Mouse (Mus musculus): ENCODE results near the gene Nudt5. TPM values are rescaled to one million over a fixed set of nuclear protein-coding genes. Genes with fewer than 3 reads are reported as not detected.
A peak's percentile ranks its signal among the peaks of the same experiment; 100 is the strongest.
"Not testable (repeated sequence)": the region's sequence is repeated elsewhere in the genome, so short reads cannot be mapped to it uniquely, and the experiment has no call there.

Nudt5 gene
- 1 to 10 TPM; 3.4 to 4.6 TPM for total RNA-seq (2021)
- long read RNA-seq, experiment 1, partial matches to known transcripts, result 0 of 2 reads
- long read RNA-seq, experiment 1, other reads (novel, unspliced or antisense), result 2 of 2 reads
- long read RNA-seq, experiment 2, partial matches to known transcripts, result 0 of 4 reads
- long read RNA-seq, experiment 2, other reads (novel, unspliced or antisense), result 4 of 4 reads

DNA sequence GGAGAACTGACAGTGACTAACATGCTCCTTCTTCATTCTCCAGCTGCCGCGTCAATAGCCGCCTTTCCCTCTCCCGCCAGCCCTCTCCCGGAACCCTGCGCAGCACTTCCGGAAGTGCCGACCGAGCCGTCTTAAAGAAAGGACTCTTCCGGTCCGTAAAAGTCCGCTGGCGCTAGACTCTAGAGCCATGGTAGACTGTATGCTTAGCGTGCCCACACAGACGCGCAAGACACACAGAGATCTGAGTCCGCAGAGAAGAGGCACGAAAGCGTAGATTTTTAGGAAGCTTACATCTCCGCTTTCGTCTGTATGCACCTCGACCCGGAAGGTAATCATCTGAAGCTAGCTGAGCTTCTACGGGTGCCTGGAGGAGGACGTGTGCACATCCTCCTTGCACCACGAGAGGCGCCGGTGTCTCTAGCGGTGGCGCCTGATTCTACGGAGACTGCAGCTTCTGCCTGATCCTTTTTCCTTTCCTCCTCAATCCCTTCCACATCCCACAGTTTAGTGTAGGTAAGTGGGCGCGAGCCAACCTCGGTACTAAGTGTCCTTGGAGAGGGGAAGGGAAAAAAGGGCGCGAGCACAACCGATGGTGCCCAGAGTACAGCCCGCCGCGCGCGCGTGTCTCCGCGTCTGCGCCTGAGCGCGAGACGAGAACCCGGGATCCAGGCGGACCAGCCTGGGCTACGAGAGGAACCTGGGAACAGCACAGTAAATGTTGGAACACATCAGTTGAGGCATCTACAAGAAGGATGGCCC, at the start of gene Nudt5, which contains the start of gene Cdc123:
Gene Nudt5, plus strand, starts transcription at position 147 of the 759 bp plus-strand sequence.
Gene Cdc123, minus strand, starts transcription at position 292 of the 759 bp plus-strand sequence.
- peak; percentile 76 to 83 for DNase-seq
- intact Hi-C loops (cut with DNase I), result no loop called here

DNA sequence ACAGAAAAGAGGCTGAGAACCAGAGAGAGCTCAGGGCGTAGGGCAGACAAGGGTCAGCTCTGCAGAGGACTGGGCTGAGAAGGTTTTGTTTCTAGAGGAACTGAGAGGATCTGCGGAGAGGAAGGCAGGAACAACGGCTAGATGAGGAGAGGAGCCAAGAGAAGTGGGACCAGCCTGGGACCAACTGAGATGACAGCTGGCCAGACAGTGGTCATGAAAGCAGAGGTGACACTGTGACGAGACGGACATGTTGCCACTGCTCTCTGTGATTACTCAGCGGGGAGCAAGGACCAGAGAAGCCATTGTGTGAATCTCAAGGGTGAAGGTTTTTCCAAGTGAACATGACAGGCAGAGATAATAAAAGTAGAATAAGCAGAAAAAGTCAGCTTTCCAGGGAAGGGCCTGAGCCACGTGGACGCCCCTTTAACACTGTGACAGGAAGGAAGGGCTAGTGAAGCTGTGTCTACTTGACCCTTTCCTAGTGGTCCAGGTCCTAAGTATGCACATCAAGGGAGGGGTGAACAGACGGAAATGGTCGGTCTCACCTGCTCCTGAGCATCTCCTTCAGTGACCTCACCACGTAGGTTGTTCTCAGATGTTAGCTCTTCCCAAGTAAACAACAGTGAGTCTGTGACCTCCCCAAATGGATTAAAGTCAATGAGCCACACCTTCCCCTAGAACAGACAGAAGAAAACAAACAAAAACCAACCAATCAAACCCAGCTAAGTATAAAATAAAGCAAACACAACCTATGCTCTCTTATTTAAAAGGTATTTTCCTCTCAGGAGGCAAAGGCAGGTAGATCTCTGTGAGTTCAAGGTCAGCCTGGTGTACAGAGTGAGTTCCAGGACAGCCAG, 46.8 kb upstream of the Nudt5 start:
- no peak for DNase-seq

DNA sequence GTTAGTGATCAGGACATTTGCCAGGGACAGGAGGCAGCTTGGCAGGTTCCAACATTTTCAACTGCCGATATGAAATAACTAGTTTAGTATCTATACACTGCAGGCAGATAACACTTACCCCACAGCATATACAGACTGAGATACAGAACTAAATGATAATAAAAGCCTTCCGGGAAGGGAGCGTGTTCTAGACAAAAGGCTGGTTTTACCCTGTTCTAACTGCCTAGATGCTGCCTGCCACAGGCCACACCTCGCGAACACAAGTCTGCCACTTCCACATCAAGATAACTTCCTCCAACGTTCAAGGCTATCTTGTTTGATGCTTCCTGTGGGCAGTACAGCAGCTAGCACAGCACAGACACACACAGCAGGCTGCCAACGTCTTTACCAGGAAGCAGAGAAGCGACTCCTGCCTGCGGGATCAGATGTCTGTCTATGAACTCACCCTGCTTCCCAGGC, 43.6 kb upstream of the Nudt5 start:
- intact Hi-C loops (cut with DNase I), result no loop called here
- DNase-seq, result no peak

More for the DNA sequence above, 46.8 kb upstream of the Nudt5 start:
- intact Hi-C loops (cut with DNase I), result no loop called here

DNA sequence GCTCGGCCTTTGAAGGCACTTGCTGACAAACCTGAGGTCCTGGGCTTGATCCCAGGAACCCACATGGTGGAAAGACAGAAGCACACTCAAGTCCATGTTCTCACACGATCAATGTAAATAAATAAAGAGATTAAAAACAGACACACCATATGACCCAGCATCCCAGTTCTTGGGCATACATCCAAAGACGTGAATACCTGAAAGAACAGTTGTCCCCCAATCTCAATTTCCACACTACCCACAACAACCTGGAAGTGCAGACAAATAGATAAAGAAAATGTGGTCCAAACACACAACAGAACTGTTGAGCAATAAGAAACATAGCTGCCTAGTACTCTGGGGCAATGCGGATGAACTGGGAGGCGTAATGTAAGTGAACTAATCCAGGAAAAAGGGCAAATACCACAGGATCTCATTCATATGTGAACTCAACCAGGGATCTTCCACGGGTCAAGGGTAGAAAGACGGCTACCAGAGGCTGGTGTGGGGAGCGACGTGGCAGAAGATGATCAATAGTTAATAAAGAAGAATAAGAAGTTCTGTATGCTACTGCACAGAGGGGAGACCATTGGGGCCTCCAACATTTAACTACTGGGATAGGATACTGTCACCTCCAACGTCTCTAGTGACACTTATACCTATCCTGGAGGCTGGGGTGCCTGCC, 42.8 kb upstream of the Nudt5 start:
- DNase-seq, result no peak
- intact Hi-C loops (cut with DNase I), result no loop called here

DNA sequence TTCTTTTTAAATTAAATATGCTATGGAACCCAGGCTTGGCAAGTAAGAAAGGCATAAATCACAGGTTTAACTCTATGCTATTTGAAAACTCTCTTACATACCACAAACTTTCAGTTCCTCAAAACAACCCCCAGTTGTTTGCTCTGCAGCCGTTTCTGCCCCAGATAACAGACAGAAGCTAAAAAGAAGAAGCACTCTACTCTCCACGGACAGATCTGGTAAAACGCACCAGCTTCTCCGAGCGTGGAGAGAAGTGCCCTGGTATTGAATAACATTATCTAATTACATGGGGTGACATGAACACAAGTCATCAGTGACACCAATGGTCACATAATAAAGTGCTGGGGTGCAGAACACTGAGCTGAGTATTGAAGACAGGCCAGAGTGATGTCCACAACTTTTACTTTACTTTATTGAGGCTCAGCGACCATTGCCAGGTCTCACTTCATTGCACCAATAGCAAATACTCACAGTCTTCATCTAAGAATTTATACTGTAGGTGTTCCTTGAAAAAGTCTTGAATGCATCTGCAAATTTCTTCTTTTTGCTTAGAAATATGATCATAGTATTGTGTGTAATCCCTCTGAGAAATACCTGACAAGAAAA, 40.3 kb upstream of the Nudt5 start:
- intact Hi-C loops (cut with DNase I), result no loop called here
- no peak for DNase-seq

DNA sequence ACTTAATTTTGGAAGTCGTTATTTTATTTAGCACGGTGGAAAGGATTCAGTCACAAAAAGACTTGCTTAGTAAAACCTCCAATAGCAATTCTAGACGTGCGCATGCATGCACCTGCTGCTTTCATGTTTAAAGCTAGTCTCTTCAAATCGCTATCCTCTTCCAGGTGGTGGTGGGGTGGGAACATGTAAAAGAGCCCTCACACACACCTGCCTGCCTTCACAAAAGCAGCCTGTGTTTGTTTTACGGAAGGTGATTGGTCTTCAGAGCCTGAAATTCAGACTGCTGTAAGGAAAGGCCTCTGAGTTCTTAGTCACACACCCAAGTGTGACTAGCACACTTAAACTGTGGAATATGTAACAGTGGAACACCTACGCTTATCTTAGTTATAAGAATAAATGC, 39.6 kb upstream of the Nudt5 start:
- intact Hi-C loops (cut with DNase I), result no loop called here

DNA sequence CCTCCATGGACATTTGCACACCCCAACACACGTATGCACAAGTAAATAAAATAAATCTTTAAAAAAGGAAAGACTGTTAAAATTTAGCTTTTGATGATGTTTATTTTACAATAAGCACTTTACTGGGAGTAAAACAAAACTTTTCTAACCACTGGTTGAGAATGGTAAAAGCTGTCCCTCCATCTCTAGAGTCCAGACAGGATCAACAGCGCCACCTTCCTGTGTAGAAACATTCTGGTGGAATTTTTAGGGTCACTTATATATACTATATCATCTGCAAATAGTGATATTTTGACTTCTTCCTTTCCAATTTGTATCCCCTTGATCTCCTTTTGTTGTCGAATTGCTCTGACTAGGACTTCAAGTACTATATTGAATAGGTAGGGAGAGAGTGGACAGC, 38.6 kb upstream of the Nudt5 start:
- DNase-seq; intact Hi-C loops (cut with DNase I): not testable (repeated sequence)

More for the DNA sequence above, 39.6 kb upstream of the Nudt5 start:
- DNase-seq, result no peak

DNA sequence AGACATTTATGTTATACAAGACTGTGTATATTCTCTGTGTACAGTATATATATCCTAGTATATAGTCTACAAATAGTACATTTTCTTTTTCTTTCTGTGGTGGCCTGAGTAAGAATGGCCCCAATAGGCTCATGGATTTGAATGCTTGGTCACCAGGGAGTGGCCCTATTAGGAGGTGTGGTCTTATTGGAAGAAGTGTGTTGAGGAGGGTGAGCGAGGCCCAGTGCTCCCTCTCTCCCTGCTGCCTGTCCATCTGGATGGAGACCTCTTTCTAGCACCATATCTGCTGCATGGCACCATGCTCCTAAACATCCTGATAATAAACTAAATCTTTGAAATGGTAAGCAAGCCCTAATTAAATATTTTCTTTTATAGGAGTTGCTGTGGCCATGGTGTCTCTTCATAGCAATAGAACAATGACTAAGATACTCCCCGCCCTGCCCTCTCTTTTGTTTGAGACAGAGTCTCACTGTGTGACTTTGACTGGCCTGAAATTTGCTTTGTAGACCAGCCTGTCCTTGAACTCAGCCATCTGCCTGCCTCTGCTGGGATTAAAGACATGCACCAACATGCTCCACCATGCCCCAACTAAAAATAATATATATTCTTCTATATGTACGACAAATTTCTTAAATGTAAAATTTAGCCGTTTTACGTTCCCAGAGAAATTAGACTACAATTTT, 34.6 kb upstream of the Nudt5 start:
- intact Hi-C loops (cut with DNase I), result no loop called here
- no peak for DNase-seq

DNA sequence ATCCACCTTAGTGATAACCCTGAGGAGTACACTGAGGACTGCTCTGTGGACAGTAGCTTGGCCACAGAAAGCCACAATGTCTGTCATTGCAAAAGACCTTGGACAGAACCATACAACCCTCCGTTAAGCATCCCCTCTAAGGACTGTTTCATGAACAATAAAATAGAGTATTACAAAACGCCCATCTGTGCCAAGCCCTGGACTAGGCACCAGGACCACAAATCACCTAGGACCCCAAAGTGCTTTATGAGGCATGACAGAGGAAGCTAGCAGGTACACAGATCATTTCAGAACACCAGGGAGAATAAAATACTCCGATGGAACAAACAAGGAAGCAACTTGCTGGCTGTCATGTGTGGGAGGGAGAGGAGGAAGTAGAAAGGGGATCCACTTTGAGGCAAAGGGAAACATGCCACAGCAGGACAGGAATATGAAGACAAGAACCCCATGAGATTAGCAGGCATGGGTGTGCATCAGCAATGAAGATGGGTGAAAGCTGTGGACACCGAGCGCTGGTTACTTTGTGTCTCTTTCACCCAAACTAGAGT, 33.5 kb upstream of the Nudt5 start:
- no peak for DNase-seq

DNA sequence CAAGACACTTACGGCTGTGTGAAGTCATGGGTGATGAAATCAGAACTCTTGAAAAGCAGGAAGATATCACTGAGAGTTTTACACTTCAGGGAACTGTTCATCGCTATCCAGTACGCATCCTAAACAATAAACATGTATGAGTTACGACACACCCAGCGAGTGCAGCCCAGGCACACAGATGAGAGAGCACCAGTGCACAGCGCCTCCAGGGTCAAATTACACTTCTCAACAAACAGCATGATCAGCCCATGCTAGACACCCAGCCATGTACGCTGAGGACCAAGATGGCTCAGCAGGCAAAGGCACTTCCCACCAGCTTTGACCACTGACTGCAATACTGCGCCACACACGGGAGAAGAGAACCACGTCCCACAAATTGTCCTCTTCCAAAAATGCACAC, 23.6 kb upstream of the Nudt5 start:
- no peak for DNase-seq
- intact Hi-C loops (cut with DNase I), result no loop called here

More for the DNA sequence above, 33.5 kb upstream of the Nudt5 start:
- intact Hi-C loops (cut with DNase I), result no loop called here

DNA sequence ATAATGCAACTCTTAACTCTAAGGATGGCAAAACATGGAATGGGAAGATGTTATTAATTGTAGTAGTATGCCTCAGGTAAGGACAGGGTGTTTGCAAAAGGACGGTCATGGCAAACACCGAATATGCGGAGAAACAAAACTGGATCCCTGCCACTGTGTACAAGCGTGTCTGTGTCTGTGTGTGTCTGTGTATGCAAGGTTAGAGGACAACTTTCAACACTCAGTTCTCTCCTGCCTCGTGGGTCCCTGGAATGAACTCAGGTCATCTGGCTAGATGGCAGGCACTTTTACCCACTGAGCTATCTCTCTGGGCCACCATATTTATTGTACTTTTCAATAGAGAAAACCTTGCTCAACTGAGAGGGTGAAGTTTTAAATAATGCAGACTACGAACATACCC, 22.4 kb upstream of the Nudt5 start:
- intact Hi-C loops (cut with DNase I), result no loop called here
- no peak for DNase-seq

DNA sequence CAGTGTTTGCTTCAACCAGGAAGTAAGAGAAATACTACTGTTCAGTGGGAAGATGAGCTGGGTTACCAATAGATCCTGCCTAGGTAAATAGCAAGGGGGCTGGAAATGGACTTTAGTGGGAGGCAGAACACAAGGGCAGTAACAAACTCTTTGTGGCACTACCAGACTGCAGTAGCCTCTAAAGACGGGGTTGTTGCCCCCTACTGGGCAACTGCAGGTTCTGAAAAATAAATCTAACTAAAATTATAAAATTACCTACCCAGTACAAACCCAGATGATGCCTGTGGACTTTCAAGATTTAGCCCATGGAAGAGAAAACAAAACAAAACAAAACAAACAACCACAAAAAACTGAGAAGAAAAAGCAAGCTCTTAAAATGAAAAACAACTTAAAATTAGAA, 20.6 kb upstream of the Nudt5 start:
- intact Hi-C loops (cut with DNase I), result no loop called here

DNA sequence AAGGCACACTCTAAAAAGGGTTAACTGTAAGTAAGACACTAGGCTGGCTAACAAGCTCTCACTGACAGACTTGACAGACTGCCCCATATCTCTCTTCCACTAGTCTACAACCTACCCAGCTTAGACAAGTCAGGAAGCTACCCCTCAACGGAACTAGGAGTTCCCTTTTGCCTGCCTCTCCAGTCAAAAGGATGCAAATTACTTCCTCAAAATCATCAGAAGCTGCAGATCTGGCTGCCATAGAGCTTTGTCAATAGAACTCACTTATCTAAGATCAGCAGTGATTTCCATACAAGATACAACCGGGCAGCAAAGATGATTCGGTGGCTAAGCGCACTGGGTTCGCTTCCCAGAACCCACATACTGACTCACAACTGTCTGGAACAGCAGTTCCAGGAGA, 20.1 kb upstream of the Nudt5 start:
- intact Hi-C loops (cut with DNase I), result no loop called here
- no peak for DNase-seq

More for the DNA sequence above, 20.6 kb upstream of the Nudt5 start:
- DNase-seq, result no peak

DNA sequence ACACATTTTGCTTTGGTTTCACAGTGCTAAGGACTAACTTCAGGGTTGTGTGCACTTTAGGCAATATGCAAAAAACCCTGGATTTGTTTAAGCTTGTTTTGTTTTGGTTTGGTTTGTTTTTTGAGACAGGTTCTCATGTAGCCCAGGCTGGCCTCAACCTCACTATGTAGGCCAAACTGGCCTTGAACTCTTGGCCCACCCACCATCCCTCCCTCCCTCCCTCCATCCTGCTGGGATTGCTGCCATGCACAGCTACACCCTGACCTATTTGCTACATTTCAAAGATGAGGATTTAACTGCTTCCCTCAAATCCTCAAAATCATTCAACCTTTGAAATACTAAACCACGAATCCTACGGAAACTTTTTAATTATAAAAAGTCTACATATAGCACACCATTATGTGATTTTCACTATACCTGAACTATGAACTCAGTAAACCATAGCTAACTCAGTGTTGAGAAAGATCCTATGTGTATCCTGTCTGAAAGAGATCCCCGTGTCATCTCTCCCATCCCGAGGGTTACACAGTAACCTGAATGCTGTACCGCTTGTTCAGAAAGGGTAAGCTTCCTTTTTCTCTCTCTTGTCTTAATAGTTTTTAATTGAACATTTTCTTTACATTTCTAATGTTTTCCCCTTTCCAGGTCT, 19.4 kb upstream of the Nudt5 start:
- DNase-seq, result no peak
- intact Hi-C loops (cut with DNase I), result no loop called here

DNA sequence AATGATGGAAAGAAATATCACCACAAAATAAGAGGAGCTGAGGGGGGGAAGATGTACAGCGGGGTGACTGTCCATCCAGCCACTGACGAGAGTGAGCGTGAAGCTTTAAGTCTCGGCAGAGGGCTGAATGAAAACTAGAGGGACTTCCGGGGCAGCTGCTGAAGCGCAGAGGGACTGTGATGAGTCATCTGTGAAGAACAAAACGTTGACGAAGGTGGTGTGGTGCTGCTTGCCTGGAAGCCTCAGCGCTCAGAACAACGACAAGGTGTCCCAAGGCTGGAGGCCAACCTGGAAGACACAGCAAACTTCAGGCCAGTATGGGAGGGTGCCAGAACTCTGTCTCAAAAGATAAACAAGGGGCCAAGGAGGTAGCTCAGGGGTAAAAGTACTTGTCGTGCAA, 4.0 kb upstream of the Nudt5 start:
- intact Hi-C loops (cut with DNase I), result no loop called here

DNA sequence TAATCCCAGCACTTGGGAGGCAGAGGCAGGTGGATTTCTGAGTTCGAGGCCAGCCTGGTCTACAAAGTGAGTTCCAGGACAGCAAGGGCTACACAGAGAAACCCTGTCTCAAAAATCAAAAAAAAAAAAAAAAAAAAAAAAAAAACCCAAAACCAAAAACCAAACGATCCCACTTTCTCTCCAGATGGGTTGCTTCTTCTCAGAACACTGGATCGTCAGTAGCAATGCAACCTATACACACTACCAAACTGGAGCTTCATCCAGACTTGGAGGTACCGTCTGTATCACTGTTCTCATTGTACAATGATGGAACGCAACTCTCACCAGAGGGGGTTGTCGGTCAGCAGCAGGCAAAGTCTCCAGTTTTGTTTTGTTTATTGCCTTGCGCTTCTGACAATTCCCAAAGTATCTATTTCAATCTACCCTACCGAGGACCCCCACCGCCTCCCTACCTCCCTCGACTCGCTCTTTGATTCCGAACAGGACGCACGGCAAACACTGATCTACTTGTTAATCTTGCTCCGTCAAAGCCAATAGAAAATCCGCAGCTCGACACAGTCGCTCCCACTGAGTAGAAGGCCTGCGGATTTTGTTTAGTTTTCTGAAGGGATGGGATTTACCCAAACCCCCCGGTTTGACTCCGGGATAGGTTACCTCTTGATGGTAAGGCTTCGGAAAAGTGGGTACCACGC, 492 bp upstream of the Nudt5 start:
- intact Hi-C loops (cut with DNase I), result no loop called here
- no peak for DNase-seq

More for the DNA sequence above, 4.0 kb upstream of the Nudt5 start:
- DNase-seq, result no peak

DNA sequence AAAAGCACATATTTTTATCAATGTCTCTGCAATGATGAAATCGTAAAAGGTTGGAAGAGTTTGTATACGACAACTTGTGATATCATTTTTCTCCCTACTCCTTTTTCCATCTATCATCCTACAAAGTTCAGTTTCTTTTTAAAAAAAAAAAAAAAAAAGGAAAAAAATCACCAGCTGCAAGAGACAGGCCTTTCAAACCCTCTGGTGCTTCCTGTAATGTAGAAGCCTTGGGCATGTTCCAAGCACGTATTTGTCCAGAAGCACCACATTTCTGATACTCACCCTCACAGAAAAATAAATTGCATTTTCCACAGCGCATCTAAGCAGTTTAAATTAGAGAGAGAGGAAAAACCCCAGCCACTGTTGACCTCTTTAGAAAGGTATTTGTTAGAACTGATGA, 1.0 kb downstream of the Nudt5 start:
- DNase-seq, result no peak
- intact Hi-C loops (cut with DNase I), result no loop called here

DNA sequence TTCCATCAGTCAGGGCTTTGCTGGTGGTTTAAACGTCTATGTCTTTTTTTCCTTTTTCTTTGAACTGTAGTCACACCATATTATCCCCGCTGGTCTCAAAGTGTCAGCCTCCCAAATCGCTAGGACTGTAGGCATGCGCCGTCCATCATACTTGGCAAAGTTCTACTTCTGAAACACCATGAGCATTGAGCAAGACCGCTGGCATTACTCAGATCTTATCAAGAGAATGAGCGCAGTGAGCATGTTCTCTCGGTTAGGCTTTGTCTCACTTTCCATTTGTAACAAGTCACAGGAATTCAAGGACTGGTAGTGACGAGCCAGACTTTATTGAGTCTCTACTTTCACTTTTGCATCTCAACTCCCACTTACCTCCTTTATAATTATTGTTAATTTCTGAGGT, 6.3 kb downstream of the Nudt5 start:
- intact Hi-C loops (cut with DNase I), result no loop called here
- no peak for DNase-seq

Data from gastrocnemius, postnatal 36 days (tissue).